Comparison of ENCODE assay signal across 8 mouse cellular contexts in the genomic region with DNA sequence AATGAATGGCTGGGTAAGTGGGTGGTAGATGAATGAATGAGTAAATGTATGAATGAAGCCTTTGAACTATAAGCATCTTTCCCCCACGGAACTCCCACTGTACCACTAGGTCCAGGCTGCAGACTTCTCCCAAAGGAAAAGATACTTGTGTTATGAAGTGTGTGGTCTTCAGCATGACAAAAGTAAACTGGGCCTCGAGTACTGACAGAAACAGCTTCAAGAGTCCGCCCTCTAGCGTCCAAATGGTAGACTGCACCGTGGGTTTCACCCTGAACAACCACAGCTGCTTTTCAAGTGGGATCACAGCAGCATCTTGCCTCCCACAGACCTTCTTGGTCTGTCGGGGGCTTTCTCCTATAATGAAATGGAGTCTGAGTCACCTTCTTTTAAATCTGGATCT. TPM values are rescaled to one million over a fixed set of nuclear protein-coding genes. Genes with fewer than 3 reads are reported as not detected.
DNase-seq lines count a peak whose midpoint lies in the region; ATAC-seq and TF ChIP-seq lines count a peak whose summit lies in the region.
"Had no signal": no experiment of that assay in that cellular context is flagged by ENCODE, and none has a peak within 500 bp of the region (broad histone marks: within the 10 kb centered on the region; RNA-seq: fewer than 3 reads in every experiment).

No protein-coding gene starts in this region.

- no peak overlapping the region for H3K27ac ChIP-seq in embryonic fibroblast, embryonic 13.5 days (ENCODE audit: insufficient read depth, low read length)
- H3K27ac ChIP-seq in hindbrain, embryonic 15.5 days (replicated peaks) = no peak overlapping the region
- no peak overlapping the region for H3K27ac ChIP-seq in midbrain, embryonic 16.5 days (ENCODE audit: low read length)
- H3K27ac ChIP-seq: macrophage had no signal

- peak; percentile 68 for ATAC-seq in hindbrain, embryonic 15.5 days (ENCODE audit: low FRiP score, low read depth)
- peak; percentile 68; the same call in 1 of the 2 replicates for ATAC-seq in midbrain, embryonic 16.5 days

- intact Hi-C loops in left cerebral cortex, postnatal 14 days (cut with DNase I) = loop anchor here (2.0 to 5.0 kb wide), 3 partner anchors 36 to 88 kb away; a partner anchor contains a TSS

- no peak overlapping the region for H3K4me2 ChIP-seq in hindbrain, embryonic 15.5 days
- no peak overlapping the region for H3K4me2 ChIP-seq in midbrain, embryonic 16.5 days (ENCODE audit: low read length)

- no peaks in the 10 kb centered on the region for H3K9me3 ChIP-seq in hindbrain, embryonic 15.5 days
- H3K9me3 ChIP-seq in midbrain, embryonic 16.5 days (replicated peaks; ENCODE audit: control insufficient read depth, low read length, poor library complexity, severe bottlenecking) = no peaks in the 10 kb centered on the region

- H3K27me3 ChIP-seq in hindbrain, embryonic 15.5 days = no peaks in the 10 kb centered on the region
- H3K27me3 ChIP-seq in midbrain, embryonic 16.5 days (ENCODE audit: control insufficient read depth, insufficient read depth, low read depth, low read length) = no peaks in the 10 kb centered on the region

- no peaks in the 10 kb centered on the region for H3K36me3 ChIP-seq in hindbrain, embryonic 15.5 days
- no peaks in the 10 kb centered on the region for H3K36me3 ChIP-seq in midbrain, embryonic 16.5 days (ENCODE audit: control insufficient read depth, insufficient read depth, low read length)

- 9% methylated on average over 6 of the region's 6 CpGs for WGBS in hindbrain, embryonic 15.5 days
- 5% methylated on average over 6 of the region's 6 CpGs for WGBS in midbrain, embryonic 16.5 days

- peak; percentile 52 for DNase-seq in MN1 (ENCODE audit: low spot score)
- peak; percentile 66 to 69 for DNase-seq in adrenal gland, postnatal 36 days
- peak; percentile 83 to 85 for DNase-seq in left cerebral cortex, postnatal 14 days (ENCODE audit: low spot score in 2 of 2)
- DNase-seq in spleen, postnatal 14 days (ENCODE audit: low spot score in 2 of 2) = peak; percentile 25 to 55

- no peak for TF ChIP-seq POLR2A in embryonic fibroblast, embryonic 13.5 days (IDR thresholded peaks at IDR 0.05; ENCODE audit: low read depth, low read length)

- peak; percentile 53 for TF ChIP-seq CTCF in embryonic fibroblast, embryonic 13.5 days (IDR thresholded peaks at IDR 0.05; ENCODE audit: borderline replicate concordance, insufficient read depth, low read length)

- H3K4me1 ChIP-seq in embryonic fibroblast, embryonic 13.5 days (ENCODE audit: control insufficient read depth, insufficient read depth, low read length) = no peaks in the 10 kb centered on the region
- H3K4me1 ChIP-seq in hindbrain, embryonic 15.5 days (replicated peaks) = no peaks in the 10 kb centered on the region
- no peaks in the 10 kb centered on the region for H3K4me1 ChIP-seq in midbrain, embryonic 16.5 days (ENCODE audit: control insufficient read depth, insufficient read depth, low read length)

- H3K9ac ChIP-seq in hindbrain, embryonic 15.5 days = no peak overlapping the region
- no peak overlapping the region for H3K9ac ChIP-seq in midbrain, embryonic 16.5 days (ENCODE audit: low read depth, low read length)

- H3K4me3 ChIP-seq in embryonic fibroblast, embryonic 13.5 days (ENCODE audit: insufficient read depth, low read length) = no peak overlapping the region
- H3K4me3 ChIP-seq in hindbrain, embryonic 15.5 days = no peak overlapping the region
- no peak overlapping the region for H3K4me3 ChIP-seq in midbrain, embryonic 16.5 days (ENCODE audit: low read depth, low read length)

RNA-seq across cellular contexts. Expression of a gene that starts 54.7 kb away (rescaled TPM):
- not detected for total RNA-seq in adrenal gland, postnatal 36 days (2021)
- polyA plus RNA-seq in embryonic fibroblast, embryonic 13.5 days (2011; ENCODE audit: insufficient read length, low read depth, missing spikeins) = not detected in 2 replicates
- polyA plus RNA-seq in hindbrain, embryonic 15.5 days (2015; fragmentation: Nextera tagmentation; extraction: Ambion mirVana) = 0.45 and 0.73 TPM in 2 replicates
- 10 to 100 TPM in 1 of 2 experiments, 1 to 10 TPM in 1; 9.5 to 10.9 TPM for total RNA-seq in left cerebral cortex, postnatal 14 days (2021)
- 0.15 and 0.34 TPM in 2 replicates for polyA plus RNA-seq in midbrain, embryonic 16.5 days (2015; fragmentation: Nextera tagmentation; extraction: Ambion mirVana)
- polyA plus RNA-seq: macrophage had no signal
